Mouse (Mus musculus) MEL (cell line): ENCODE data around the gene Oat. TPM values are rescaled to one million over a fixed set of nuclear protein-coding genes. Genes with fewer than 3 reads are reported as not detected.

Experiments used
- DNase-seq: peaks from one replicate; pipeline ENCODE4 v3.0.0; 2011; ENCODE audit warnings: low read depth, low spot score
- H3K27ac ChIP-seq: 2 replicates; pipeline ENCODE4 v1.5.1; 2012; ENCODE audit warnings: low read depth, mild to moderate bottlenecking, control low read depth, low read length, moderate library complexity; ENCODE audit not compliant: control insufficient read depth
- H3K27me3 ChIP-seq, 2 experiments: fragments of 150-350 bp in 1 of 2; sonication (generic) in 1 of 2; 2 replicates each; pipeline ENCODE4 v1.6.1; 2012; ENCODE audit warnings: low read length in 2 of 2, mild to moderate bottlenecking in 2 of 2, improper control_type of control experiment in 1 of 2, moderate library complexity in 1 of 2; ENCODE audit not compliant: insufficient read depth in 2 of 2, control insufficient read depth in 1 of 2
- H3K36me3 ChIP-seq, 2 experiments: 2 replicates each; pipeline ENCODE4 v1.6.1; 2012 to 2014; ENCODE audit warnings: low read length in 2 of 2, improper control_type of control experiment in 1 of 2, inconsistent platforms in 1 of 2, mild to moderate bottlenecking in 1 of 2; ENCODE audit not compliant: insufficient read depth in 2 of 2, control insufficient read depth in 1 of 2
- H3K4me1 ChIP-seq, 2 experiments: fragments of 150-350 bp in 1 of 2; sonication (generic) in 1 of 2; 2 replicates each; pipeline ENCODE4 v1.6.1; 2012; ENCODE audit warnings: low read length in 2 of 2, improper control_type of control experiment in 1 of 2, mild to moderate bottlenecking in 1 of 2; ENCODE audit not compliant: insufficient read depth in 2 of 2, control insufficient read depth in 1 of 2
- H3K4me3 ChIP-seq, 2 experiments: fragments of 150-350 bp in 1 of 2; sonication (generic) in 1 of 2; 2 replicates each; pipeline ENCODE4 v1.5.1; 2012; ENCODE audit warnings: low read depth in 2 of 2, low read length in 2 of 2, mild to moderate bottlenecking in 2 of 2, moderate library complexity in 2 of 2, control low read depth in 1 of 2, improper control_type of control experiment in 1 of 2; ENCODE audit not compliant: control insufficient read depth in 1 of 2, insufficient read depth in 1 of 2
- H3K79me2 ChIP-seq: 2 replicates; pipeline ENCODE4 v1.6.1; 2012; ENCODE audit warnings: mild to moderate bottlenecking, low read length, moderate library complexity; ENCODE audit not compliant: control insufficient read depth, poor library complexity, insufficient read depth
- H3K9ac ChIP-seq: 2 replicates; pipeline ENCODE4 v1.6.1; 2012; ENCODE audit warnings: low read depth, mild to moderate bottlenecking, control low read depth, low read length, moderate library complexity; ENCODE audit not compliant: control insufficient read depth, poor library complexity, severe bottlenecking
- H3K9me3 ChIP-seq: fragments of 150-350 bp; sonication (generic); replicated peaks from 2 replicates; pipeline ENCODE4 v1.6.1; 2012; ENCODE audit warnings: mild to moderate bottlenecking, low read length, improper control_type of control experiment, moderate library complexity; ENCODE audit not compliant: insufficient read depth
- BHLHE40 ChIP-seq: IDR thresholded peaks from 2 replicates; pipeline ENCODE4 v1.6.1; 2012; ENCODE audit warnings: low read depth, mild to moderate bottlenecking, inconsistent platforms, low read length, improper control_type of control experiment, borderline replicate concordance
- CHD1 ChIP-seq: IDR thresholded peaks from 2 replicates; pipeline ENCODE4 v1.6.1; 2012; ENCODE audit warnings: low read depth, mild to moderate bottlenecking, inconsistent platforms, low read length, improper control_type of control experiment
- CHD2 ChIP-seq: IDR thresholded peaks from 2 replicates; pipeline ENCODE4 v1.6.1; 2011; ENCODE audit warnings: low read length, improper control_type of control experiment
- CTCF ChIP-seq, 3 experiments: IDR thresholded peaks in 2 of 3; conservative IDR thresholded peaks in 1 of 3; 2 replicates each; pipeline ENCODE4 v1.5.1; 2011 to 2012; ENCODE audit warnings: low read length in 3 of 3, low read depth in 2 of 3, mild to moderate bottlenecking in 2 of 3, improper control_type of control experiment in 1 of 3, inconsistent platforms in 1 of 3, mixed read lengths in 1 of 3, moderate library complexity in 1 of 3; ENCODE audit not compliant: control insufficient read depth in 1 of 3, insufficient read depth in 1 of 3, poor library complexity in 1 of 3, severe bottlenecking in 1 of 3
- ELF1 ChIP-seq: IDR thresholded peaks from 2 replicates; pipeline ENCODE4 v1.6.1; 2014; ENCODE audit warnings: low read depth, mild to moderate bottlenecking, inconsistent platforms, low read length, improper control_type of control experiment, moderate library complexity
- EP300 ChIP-seq, 2 experiments: IDR thresholded peaks; 2 replicates each; pipeline ENCODE4 v1.6.1; 2011; ENCODE audit warnings: improper control_type of control experiment in 2 of 2, low read length in 2 of 2, low read depth in 1 of 2, mild to moderate bottlenecking in 1 of 2
- ETS1 ChIP-seq: IDR thresholded peaks from 2 replicates; pipeline ENCODE4 v1.6.1; 2012; ENCODE audit warnings: low read depth, mild to moderate bottlenecking, inconsistent platforms, low read length, improper control_type of control experiment, moderate library complexity
- GATA1 ChIP-seq: IDR thresholded peaks from 2 replicates; pipeline ENCODE4 v1.6.1; 2011; ENCODE audit warnings: low read depth, low read length, improper control_type of control experiment
- MAFK ChIP-seq: IDR thresholded peaks from 2 replicates; pipeline ENCODE4 v1.6.1; 2011; ENCODE audit warnings: low read depth, mild to moderate bottlenecking, low read length, improper control_type of control experiment, borderline replicate concordance
- MAX ChIP-seq: IDR thresholded peaks from 2 replicates; pipeline ENCODE4 v1.6.1; 2011; ENCODE audit warnings: low read length, improper control_type of control experiment
- MAZ ChIP-seq: IDR thresholded peaks from 2 replicates; pipeline ENCODE4 v1.6.1; 2012; ENCODE audit warnings: low read depth, mild to moderate bottlenecking, inconsistent platforms, low read length, improper control_type of control experiment
- MYC ChIP-seq: IDR thresholded peaks from 2 replicates; pipeline ENCODE4 v1.6.1; 2011; ENCODE audit warnings: low read depth, mild to moderate bottlenecking, low read length, improper control_type of control experiment, moderate library complexity
- NRF1 ChIP-seq: IDR thresholded peaks from 2 replicates; pipeline ENCODE4 v1.6.1; 2014; ENCODE audit warnings: low read depth, mild to moderate bottlenecking, inconsistent platforms, low read length, improper control_type of control experiment, moderate library complexity; ENCODE audit not compliant: poor library complexity, insufficient read depth, severe bottlenecking
- POLR2A ChIP-seq, 2 experiments: IDR thresholded peaks; 2 replicates each; pipeline ENCODE4 v1.6.1; 2011 to 2012; ENCODE audit warnings: low read length in 2 of 2, mild to moderate bottlenecking in 2 of 2, control low read depth in 1 of 2, improper control_type of control experiment in 1 of 2, low read depth in 1 of 2, moderate library complexity in 1 of 2; ENCODE audit not compliant: control insufficient read depth in 1 of 2, insufficient read depth in 1 of 2, poor library complexity in 1 of 2
- RAD21 ChIP-seq: IDR thresholded peaks from 2 replicates; pipeline ENCODE4 v1.6.1; 2011; ENCODE audit warnings: mild to moderate bottlenecking, low read depth, low read length, improper control_type of control experiment
- TAL1 ChIP-seq: IDR thresholded peaks from 2 replicates; pipeline ENCODE4 v1.6.1; 2012; ENCODE audit warnings: mild to moderate bottlenecking, inconsistent platforms, low read length, moderate library complexity, mixed read lengths
- TBP ChIP-seq: IDR thresholded peaks from 2 replicates; pipeline ENCODE4 v1.8.0; 2011; ENCODE audit warnings: low read depth, low read length, improper control_type of control experiment
- TCF12 ChIP-seq: IDR thresholded peaks from 2 replicates; pipeline ENCODE4 v1.6.1; 2014; ENCODE audit warnings: low read depth, mild to moderate bottlenecking, inconsistent platforms, low read length, improper control_type of control experiment, moderate library complexity
- UBTF ChIP-seq: IDR thresholded peaks from 2 replicates; pipeline ENCODE4 v1.6.1; 2012; ENCODE audit warnings: low read depth, mild to moderate bottlenecking, inconsistent platforms, low read length, improper control_type of control experiment, moderate library complexity, borderline replicate concordance; ENCODE audit not compliant: insufficient read depth
- USF2 ChIP-seq, 2 experiments: IDR thresholded peaks; 2 replicates each; pipeline ENCODE4 v1.6.1; 2011 to 2012; ENCODE audit warnings: improper control_type of control experiment in 2 of 2, low read length in 2 of 2, borderline replicate concordance in 1 of 2, inconsistent platforms in 1 of 2, low read depth in 1 of 2, mild to moderate bottlenecking in 1 of 2; ENCODE audit not compliant: insufficient read depth in 1 of 2
- ZC3H11A ChIP-seq: IDR thresholded peaks from 2 replicates; pipeline ENCODE4 v1.6.1; 2012; ENCODE audit warnings: low read depth, mild to moderate bottlenecking, inconsistent platforms, low read length, improper control_type of control experiment
- ZKSCAN1 ChIP-seq: IDR thresholded peaks from 2 replicates; pipeline ENCODE4 v1.6.1; 2012; ENCODE audit warnings: low read depth, mild to moderate bottlenecking, inconsistent platforms, low read length, improper control_type of control experiment, moderate library complexity
- ZMIZ1 ChIP-seq: IDR thresholded peaks from 2 replicates; pipeline ENCODE4 v1.6.1; 2012; ENCODE audit warnings: low read depth, mild to moderate bottlenecking, inconsistent platforms, low read length, improper control_type of control experiment, moderate library complexity
- polyA plus RNA-seq, 2 experiments: library from polyadenylated mRNA; stranded (reverse) in 1 of 2; unstranded in 1 of 2; fragments of >175 nt in 1 of 2; fragments of >200 nt in 1 of 2; gene quantifications; 2 replicates each; pipeline versions ENCODE4 v1.2.1 to v1.2.4; 2012; ENCODE audit warnings: low replicate concordance in 2 of 2, low read depth in 1 of 2; ENCODE audit not compliant: insufficient read length in 2 of 2, insufficient read depth in 1 of 2, missing spikeins in 1 of 2
- total RNA-seq: library from RNA; depleted of rRNA; stranded (reverse); fragments of 300-350 nt; gene quantifications from 2 replicates; pipeline ENCODE4 v1.2.3, GENCODE M21; 2012

The Oat gene
- total and polyA plus RNA-seq, 3 experiments = 190 to 226 (median 209) TPM

- H3K4me3 ChIP-seq = no peak overlapping the region
- TF ChIP-seq TBP (no peak), ELF1 (no peak), NRF1 (no peak), CTCF (IDR thresholded peaks at IDR 0.05 in 2 of 3, conservative IDR thresholded peaks at IDR 0.05 in 1 of 3; ENCODE audit: control insufficient read depth in 1 of 3, insufficient read depth in 1 of 3, low read depth in 2 of 3, low read length in 3 of 3, poor library complexity in 1 of 3, severe bottlenecking in 1 of 3) (no peak), CHD1 (no peak), TCF12 (no peak), MAX (no peak), ETS1 (no peak), USF2 (IDR thresholded peaks at IDR 0.05; ENCODE audit: borderline replicate concordance in 1 of 2, insufficient read depth in 1 of 2, low read depth in 1 of 2, low read length in 2 of 2) (no peak), RAD21 (no peak), ZMIZ1 (no peak), MAFK (no peak), UBTF (no peak)
- no peaks in the 10 kb centered on the region for H3K27me3 ChIP-seq
- no peak overlapping the region for H3K9ac ChIP-seq
- H3K27ac ChIP-seq = no peak overlapping the region
- peaks cover 0 to 10% of the 10 kb centered on the region in 2 experiments; a peak in 2 of 4 replicates for H3K36me3 ChIP-seq
- H3K79me2 ChIP-seq = no peaks in the 10 kb centered on the region
- peaks cover 5 to 15% of the 10 kb centered on the region in 2 experiments for H3K4me1 ChIP-seq
- DNase-seq = no peak
- no peaks in the 10 kb centered on the region for H3K9me3 ChIP-seq
These were observed 40.2 kb upstream of the Oat start for GRCm38 (mm10) chr7:132616391-132616790.

GRCm38 (mm10) chr7:132615346-132615745 lies 39.1 kb upstream of the Oat start:
- H3K4me1 ChIP-seq = peaks cover 5 to 20% of the 10 kb centered on the region in 2 experiments
- no peak overlapping the region for H3K9ac ChIP-seq
- peaks cover 0 to 15% of the 10 kb centered on the region in 2 experiments; a peak in 2 of 4 replicates for H3K36me3 ChIP-seq
- no peak overlapping the region for H3K4me3 ChIP-seq
- DNase-seq = no peak
- no peak for TF ChIP-seq MAZ
- no peak for TF ChIP-seq CHD2
- no peak for TF ChIP-seq MYC
- no peak for TF ChIP-seq UBTF
- no peak for TF ChIP-seq TAL1
- no peak for TF ChIP-seq BHLHE40
- TF ChIP-seq EP300 (IDR thresholded peaks at IDR 0.05; ENCODE audit: low read depth in 1 of 2, low read length in 2 of 2) = no peak
- TF ChIP-seq POLR2A (IDR thresholded peaks at IDR 0.05; ENCODE audit: control insufficient read depth in 1 of 2, insufficient read depth in 1 of 2, low read depth in 1 of 2, low read length in 2 of 2, poor library complexity in 1 of 2) = no peak
- TF ChIP-seq USF2 (IDR thresholded peaks at IDR 0.05; ENCODE audit: borderline replicate concordance in 1 of 2, insufficient read depth in 1 of 2, low read depth in 1 of 2, low read length in 2 of 2) = no peak
- TF ChIP-seq ZC3H11A = no peak
- no peak for TF ChIP-seq ZKSCAN1
- TF ChIP-seq GATA1 = no peak
- H3K9me3 ChIP-seq = no peaks in the 10 kb centered on the region
- H3K79me2 ChIP-seq = no peaks in the 10 kb centered on the region
- H3K27me3 ChIP-seq = no peaks in the 10 kb centered on the region
- no peak overlapping the region for H3K27ac ChIP-seq
